Mouse (Mus musculus): ENCODE results near the gene Tes. TPM values are rescaled to one million over a fixed set of nuclear protein-coding genes. Genes with fewer than 3 reads are reported as not detected.
A peak's percentile ranks its signal among the peaks of the same experiment; 100 is the strongest.

The Tes gene
- total and polyA plus RNA-seq, 3 experiments: not detected

DNA sequence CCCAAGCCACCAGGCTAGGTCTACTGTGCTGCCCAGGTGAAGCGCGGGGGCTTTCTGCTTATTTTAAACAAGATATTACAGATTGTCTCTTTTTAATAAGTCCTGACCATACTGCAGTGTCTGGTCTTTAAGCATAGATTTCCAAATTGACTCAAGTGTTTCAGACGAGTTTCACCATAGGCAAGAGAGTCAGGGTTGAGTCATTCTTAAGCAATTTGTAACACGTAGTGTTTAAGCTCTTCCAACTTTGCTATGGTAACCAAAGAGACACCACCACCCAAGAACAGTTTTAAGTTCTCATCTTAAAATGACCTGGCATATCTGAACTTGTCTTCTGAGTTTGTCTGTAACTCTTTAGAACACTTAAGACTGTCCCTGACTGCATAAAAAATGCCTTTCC, 44.3 kb downstream of the Tes start:
- no peak for DNase-seq (ENCODE audit: extremely low read depth)

DNA sequence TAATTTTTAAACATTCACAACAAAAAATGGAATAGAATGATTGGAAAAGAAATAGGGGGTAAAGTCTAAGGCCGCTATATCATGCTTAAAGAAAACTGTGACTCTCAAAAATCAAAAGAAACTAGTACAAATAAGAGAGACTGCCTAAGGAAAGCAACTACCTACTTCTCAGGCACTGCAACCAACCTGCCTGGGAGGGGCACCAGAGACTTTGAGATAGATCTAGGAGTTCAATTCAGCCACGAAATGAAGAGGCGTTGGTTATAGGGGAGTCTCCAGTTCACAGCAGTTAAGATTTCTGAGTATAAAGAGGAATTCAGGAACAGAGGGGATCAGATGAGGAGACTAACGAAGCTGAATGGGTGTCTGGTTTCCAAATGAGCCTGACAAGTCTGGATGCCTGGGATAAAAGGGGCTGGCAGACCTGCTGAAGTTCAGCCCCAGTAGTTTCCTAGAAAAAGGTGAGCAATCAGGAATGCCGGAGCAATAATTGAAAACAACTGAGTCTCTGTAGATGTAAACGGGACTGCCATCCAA, 45.7 kb downstream of the Tes start:
- H3K9ac ChIP-seq (ENCODE audit: insufficient read depth, low read depth): no peak overlapping the region
- no peaks in the 10 kb centered on the region for H3K36me3 ChIP-seq (replicated peaks in 1 of 2; ENCODE audit: control insufficient read depth in 1 of 2, insufficient read depth in 1 of 2, low read length in 1 of 2)
- DNase-seq (ENCODE audit: extremely low read depth): no peak
- H3K4me1 ChIP-seq (ENCODE audit: control insufficient read depth in 1 of 2, insufficient read depth in 2 of 2): peaks cover 0 to 5% of the 10 kb centered on the region in 2 experiments; a peak in 1 of 4 replicates
- H3K27me3 ChIP-seq (replicated peaks): no peaks in the 10 kb centered on the region
- peak; percentile 50 for TF ChIP-seq RAD21 (IDR thresholded peaks at IDR 0.05; ENCODE audit: low read depth, low read length)
- TF ChIP-seq RCOR1 (conservative IDR thresholded peaks at IDR 0.05; ENCODE audit: low read depth, low read length): no peak
- TF ChIP-seq CHD1 (IDR thresholded peaks at IDR 0.05; ENCODE audit: low read depth, low read length): no peak
- no peak for TF ChIP-seq IRF4 (IDR thresholded peaks at IDR 0.05; ENCODE audit: low read depth, low read length)
- TF ChIP-seq HCFC1 (IDR thresholded peaks at IDR 0.05; ENCODE audit: low read depth, low read length): no peak
- TF ChIP-seq SMC3 (IDR thresholded peaks at IDR 0.05; ENCODE audit: low read depth, low read length): peak; percentile 35
- TF ChIP-seq CTCF (conservative IDR thresholded peaks at IDR 0.05 in 1 of 2, IDR thresholded peaks at IDR 0.05 in 1 of 2; ENCODE audit: low read depth in 2 of 2, low read length in 2 of 2): peak in 1 of 2 experiments; percentile 46; a peak in 2 of 4 replicates
- TF ChIP-seq E2F4 (IDR thresholded peaks at IDR 0.05; ENCODE audit: insufficient replicate concordance, low read depth, low read length): no peak
- no peak for TF ChIP-seq ETS1 (conservative IDR thresholded peaks at IDR 0.05; ENCODE audit: low read depth, low read length)
- no peak for TF ChIP-seq NELFE (IDR thresholded peaks at IDR 0.05; ENCODE audit: low read depth, low read length)
- no peak for TF ChIP-seq TBP (conservative IDR thresholded peaks at IDR 0.05; ENCODE audit: low read depth, low read length)
- H3K4me3 ChIP-seq (replicated peaks in 1 of 3; ENCODE audit: low read depth in 2 of 3, low read length in 2 of 3, poor library complexity in 1 of 3): no peak overlapping the region
- no peaks in the 10 kb centered on the region for H3K9me3 ChIP-seq (replicated peaks; ENCODE audit: low read length)
- no peak overlapping the region for H3K4me2 ChIP-seq (ENCODE audit: insufficient read depth, low read depth, poor library complexity, severe bottlenecking)
- dilution Hi-C loops (cut with MboI; ENCODE audit: extremely low pct_ligation_motif_present, extremely low pct_unique_long_range_greater_than_20kb, low sequenced_read_pairs): no loop called here
- H3K79me2 ChIP-seq (replicated peaks; ENCODE audit: control insufficient read depth, extremely low read depth, insufficient read depth, poor library complexity, severe bottlenecking): no peaks in the 10 kb centered on the region
- no peak overlapping the region for H3K27ac ChIP-seq (ENCODE audit: insufficient read depth, low read depth)
- in situ Hi-C loops (cut with MboI; ENCODE audit: low pct_ligation_motif_present, low pct_unique_long_range_greater_than_20kb, low sequenced_read_pairs): loop anchor here (25.0 kb wide), 1 partner anchor 727 kb away; no protein-coding TSS in a partner anchor

More for the DNA sequence above, 44.3 kb downstream of the Tes start:
- in situ Hi-C loops (cut with MboI; ENCODE audit: low pct_ligation_motif_present, low pct_unique_long_range_greater_than_20kb, low sequenced_read_pairs) (loop anchor here (5.0 to 25.0 kb wide), 3 partner anchors 248 to 728 kb away; no protein-coding TSS in a partner anchor), dilution Hi-C loops (cut with MboI; ENCODE audit: extremely low pct_ligation_motif_present, extremely low pct_unique_long_range_greater_than_20kb, low sequenced_read_pairs) (no loop called here)
- no peaks in the 10 kb centered on the region for H3K36me3 ChIP-seq (replicated peaks in 1 of 2; ENCODE audit: control insufficient read depth in 1 of 2, insufficient read depth in 1 of 2, low read length in 1 of 2)
- H3K79me2 ChIP-seq (replicated peaks; ENCODE audit: control insufficient read depth, extremely low read depth, insufficient read depth, poor library complexity, severe bottlenecking): no peaks in the 10 kb centered on the region
- no peak for TF ChIP-seq POLR2A (IDR thresholded peaks at IDR 0.05; ENCODE audit: low read depth, low read length)
- no peak for TF ChIP-seq MAFK (IDR thresholded peaks at IDR 0.05; ENCODE audit: insufficient replicate concordance, low read length)
- no peak for TF ChIP-seq MAX (IDR thresholded peaks at IDR 0.05; ENCODE audit: low read length)
- TF ChIP-seq ELF1 (IDR thresholded peaks at IDR 0.05; ENCODE audit: low read depth, low read length): no peak
- TF ChIP-seq SIN3A (IDR thresholded peaks at IDR 0.05; ENCODE audit: low read length): no peak
- no peak for TF ChIP-seq BHLHE40 (IDR thresholded peaks at IDR 0.05; ENCODE audit: low read depth, low read length)
- TF ChIP-seq GABPA (IDR thresholded peaks at IDR 0.05; ENCODE audit: insufficient replicate concordance, low read depth, low read length): no peak
- no peak for TF ChIP-seq CHD2 (IDR thresholded peaks at IDR 0.05; ENCODE audit: low read length)
- no peak for TF ChIP-seq MEF2A (IDR thresholded peaks at IDR 0.05; ENCODE audit: borderline replicate concordance, low read depth, low read length)
- no peak for TF ChIP-seq USF1 (IDR thresholded peaks at IDR 0.05; ENCODE audit: low read depth, low read length)
- no peak for TF ChIP-seq POLR2AphosphoS2 (IDR thresholded peaks at IDR 0.05; ENCODE audit: low read depth, low read length)
- TF ChIP-seq CHD1 (IDR thresholded peaks at IDR 0.05; ENCODE audit: low read depth, low read length): no peak
- TF ChIP-seq TBP (conservative IDR thresholded peaks at IDR 0.05; ENCODE audit: low read depth, low read length): no peak
- no peak overlapping the region for H3K4me3 ChIP-seq (replicated peaks in 1 of 3; ENCODE audit: low read depth in 2 of 3, low read length in 2 of 3, poor library complexity in 1 of 3)
- peaks cover 0 to 5% of the 10 kb centered on the region in 2 experiments; a peak in 1 of 4 replicates for H3K4me1 ChIP-seq (ENCODE audit: control insufficient read depth in 1 of 2, insufficient read depth in 2 of 2)
- H3K9ac ChIP-seq (ENCODE audit: insufficient read depth, low read depth): no peak overlapping the region
- H3K9me3 ChIP-seq (replicated peaks; ENCODE audit: low read length): no peaks in the 10 kb centered on the region
- H3K4me2 ChIP-seq (ENCODE audit: insufficient read depth, low read depth, poor library complexity, severe bottlenecking): no peak overlapping the region
- H3K27me3 ChIP-seq (replicated peaks): no peaks in the 10 kb centered on the region
- H3K27ac ChIP-seq (ENCODE audit: insufficient read depth, low read depth): no peak overlapping the region

Data from CH12.LX (cell line).